Mouse (Mus musculus) 416B (cell line): ENCODE data around the gene N4bp2l2.

ENCODE experiments used
- DNase-seq: peaks from one replicate; pipeline ENCODE4 v3.0.0; 2011; ENCODE audit warnings: low read depth

The N4bp2l2 gene

GRCm38 (mm10) chr5:150598202-150599119, 67.5 kb downstream of the N4bp2l2 start:
- DNase-seq, result peak; percentile 42

GRCm38 (mm10) chr5:150597088-150597487, 68.9 kb downstream of the N4bp2l2 start, which contains the start of gene N4bp2l1:
N4bp2l1 (minus strand) TSS chr5:150597188.
- DNase-seq, result no peak

- DNase-seq, result peak; percentile 49
These were observed 70.5 kb downstream of the N4bp2l2 start for GRCm38 (mm10) chr5:150595366-150596016.

- peak; percentile 29 for DNase-seq
These were observed 71.2 kb downstream of the N4bp2l2 start for GRCm38 (mm10) chr5:150594649-150595339.

GRCm38 (mm10) chr5:150593756-150594648, 72.0 kb downstream of the N4bp2l2 start:
- DNase-seq, result peak; percentile 54

- DNase-seq, result peak; percentile 46
These were observed 72.9 kb downstream of the N4bp2l2 start for GRCm38 (mm10) chr5:150592904-150593755.

GRCm38 (mm10) chr5:150592186-150592903, 73.6 kb downstream of the N4bp2l2 start:
- DNase-seq, result peak; percentile 62

GRCm38 (mm10) chr5:150589945-150590344, 76.0 kb downstream of the N4bp2l2 start:
- DNase-seq, result no peak

- DNase-seq, result no peak
These were observed 81.7 kb downstream of the N4bp2l2 start for GRCm38 (mm10) chr5:150584337-150584729.

- DNase-seq, result peak; percentile 61
These were observed 82.2 kb downstream of the N4bp2l2 start for GRCm38 (mm10) chr5:150583622-150584336.

- no peak for DNase-seq
These were observed 82.8 kb downstream of the N4bp2l2 start for GRCm38 (mm10) chr5:150583181-150583580.

- DNase-seq, result no peak
These were observed 84.8 kb downstream of the N4bp2l2 start for GRCm38 (mm10) chr5:150581180-150581579.

- DNase-seq, result peak; percentile 79
These were observed 87.3 kb downstream of the N4bp2l2 start for GRCm38 (mm10) chr5:150578613-150579171.

- no peak for DNase-seq
These were observed 89.2 kb downstream of the N4bp2l2 start for GRCm38 (mm10) chr5:150576832-150577231.

GRCm38 (mm10) chr5:150574885-150575284, 91.1 kb downstream of the N4bp2l2 start:
- no peak for DNase-seq

GRCm38 (mm10) chr5:150574403-150574802, 91.6 kb downstream of the N4bp2l2 start:
- DNase-seq, result no peak

GRCm38 (mm10) chr5:150570496-150571219, 95.3 kb downstream of the N4bp2l2 start:
- DNase-seq, result no peak

GRCm38 (mm10) chr5:150566971-150567370, 99.0 kb downstream of the N4bp2l2 start:
- DNase-seq, result no peak
